Mouse (Mus musculus): ENCODE measurements at regions not wholly inside any gene's neighbourhood (a gene's known extent, or its start where the extent isn't known, plus 50 kb on each side); places are given as distances from the start of the nearest gene placed in this dataset.

DNA sequence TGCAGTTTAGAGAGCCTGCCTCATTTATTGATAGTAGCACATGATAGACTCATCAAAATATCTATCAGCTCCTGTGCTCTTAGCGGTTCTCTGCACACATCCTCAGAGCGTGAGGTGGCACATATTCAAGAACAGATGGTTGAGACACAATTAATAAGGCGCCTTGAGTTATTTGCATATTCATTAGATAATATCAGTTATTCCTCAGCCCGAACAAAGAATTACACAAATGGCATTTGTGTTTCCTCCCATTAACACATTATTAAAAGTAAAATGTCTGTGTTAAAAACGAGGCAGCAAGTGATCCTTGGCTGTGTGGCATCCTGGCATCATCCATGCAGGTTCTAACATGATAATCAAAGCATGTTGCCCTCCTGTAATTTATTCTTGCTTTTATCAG lies 243.0 kb downstream of the Dcdc2c start:
- no peak overlapping the region for H3K4me2 ChIP-seq
- WGBS: 31% methylated on average over 5 of the region's 5 CpGs
- peaks cover 3% of the 10 kb centered on the region; the same call in 1 of the 2 replicates for H3K4me1 ChIP-seq (replicated peaks)
- no peaks in the 10 kb centered on the region for H3K9me3 ChIP-seq
- H3K27ac ChIP-seq (replicated peaks): no peak overlapping the region
- no peak overlapping the region for H3K4me3 ChIP-seq
- no peaks in the 10 kb centered on the region for H3K27me3 ChIP-seq
- H3K36me3 ChIP-seq: no peaks in the 10 kb centered on the region
- no peak overlapping the region for H3K9ac ChIP-seq
- ATAC-seq (ENCODE audit: low FRiP score, low read depth): no peak

DNA sequence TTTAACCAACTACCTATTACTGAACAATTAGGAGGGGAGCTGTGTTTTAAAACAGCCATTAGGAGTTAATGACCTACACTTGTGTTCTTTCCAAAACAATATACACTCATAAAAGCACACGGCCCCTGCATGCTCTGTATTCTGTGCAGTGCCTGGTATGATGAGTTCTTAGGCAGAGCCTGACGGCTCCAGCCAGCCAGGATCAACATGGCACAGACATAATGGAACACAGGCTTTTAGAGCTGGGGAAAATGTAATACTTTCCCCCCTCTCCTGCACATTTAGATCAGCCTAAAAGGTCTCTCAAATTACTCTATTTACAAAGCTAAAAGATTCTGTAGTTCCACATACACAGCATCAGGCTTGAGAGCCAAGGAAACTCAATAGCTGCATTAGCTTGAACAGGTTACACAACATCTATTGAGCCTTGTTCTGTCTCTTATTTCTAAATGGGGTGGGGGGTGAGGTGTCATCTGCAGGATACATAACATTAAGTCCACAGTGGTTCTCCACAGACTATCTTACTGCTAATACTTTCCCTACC lies 250.1 kb downstream of the Dcdc2c start:
- no peak overlapping the region for H3K27ac ChIP-seq (replicated peaks)
- no peak overlapping the region for H3K4me2 ChIP-seq
- H3K36me3 ChIP-seq: no peaks in the 10 kb centered on the region
- H3K4me1 ChIP-seq (replicated peaks): no peaks in the 10 kb centered on the region
- no peaks in the 10 kb centered on the region for H3K27me3 ChIP-seq
- H3K9me3 ChIP-seq: no peaks in the 10 kb centered on the region
- no peak for ATAC-seq (ENCODE audit: low FRiP score, low read depth)
- WGBS: 56% methylated on average over 2 of the region's 2 CpGs
- no peak overlapping the region for H3K9ac ChIP-seq
- H3K4me3 ChIP-seq: no peak overlapping the region

DNA sequence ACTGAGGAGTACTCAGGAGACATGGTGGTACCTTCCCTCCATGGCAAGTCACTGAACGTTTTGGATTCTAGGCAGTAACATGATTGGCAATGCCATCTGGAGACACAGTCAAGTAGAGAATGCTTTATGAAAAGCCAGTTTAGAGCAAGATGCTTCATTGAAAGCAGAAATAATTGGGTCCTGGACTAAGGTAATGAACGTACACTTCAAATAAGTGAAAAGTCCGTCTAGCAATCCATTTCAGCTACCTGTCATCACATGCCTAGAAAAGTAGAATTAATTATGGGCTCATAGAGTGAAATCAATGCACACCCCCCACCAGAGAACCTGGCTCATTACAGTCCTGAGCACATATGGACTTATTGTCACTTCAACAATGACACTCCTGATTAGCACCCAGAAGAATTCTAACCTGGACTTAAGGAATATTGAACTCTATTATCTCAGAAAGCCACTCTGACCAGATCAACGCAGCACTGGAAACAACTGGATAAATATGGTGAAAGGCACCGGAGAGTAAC lies 263.8 kb downstream of the Dcdc2c start:
- Histone ChIP-seq H3K36me3 (no peaks in the 10 kb centered on the region), H3K4me1 (replicated peaks) (no peaks in the 10 kb centered on the region), H3K9me3 (no peaks in the 10 kb centered on the region), H3K27me3 (no peaks in the 10 kb centered on the region), H3K27ac (replicated peaks) (no peak overlapping the region), H3K4me2 (no peak overlapping the region), H3K4me3 (no peak overlapping the region), H3K9ac (no peak overlapping the region)
- WGBS: 71% methylated on average over 5 of the region's 5 CpGs
- no peak for ATAC-seq (ENCODE audit: low FRiP score, low read depth)

DNA sequence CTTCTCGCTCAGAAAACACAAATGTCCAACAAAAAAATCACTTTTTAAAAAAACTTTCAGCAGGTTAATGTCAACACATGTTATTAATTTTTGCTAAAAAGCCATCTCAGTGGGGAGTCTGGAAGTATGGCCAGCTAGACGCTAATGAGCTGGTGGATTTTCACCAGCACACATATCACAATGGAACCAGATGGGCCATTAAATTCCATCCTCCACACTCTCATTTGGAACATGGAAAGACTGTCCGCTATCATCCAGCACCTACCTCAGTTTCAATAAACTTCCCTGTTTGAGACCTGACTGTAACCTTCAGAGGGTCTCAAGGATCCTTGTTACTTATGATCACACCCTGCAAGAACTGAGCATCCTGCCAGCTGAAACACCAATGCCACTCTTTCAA lies 296.7 kb downstream of the Dcdc2c start:
- no peak overlapping the region for H3K27ac ChIP-seq (replicated peaks)
- no peak overlapping the region for H3K9ac ChIP-seq
- no peaks in the 10 kb centered on the region for H3K4me1 ChIP-seq (replicated peaks)
- ATAC-seq (ENCODE audit: low FRiP score, low read depth): no peak
- H3K36me3 ChIP-seq: no peaks in the 10 kb centered on the region
- no peak overlapping the region for H3K4me2 ChIP-seq
- H3K4me3 ChIP-seq: no peak overlapping the region
- H3K9me3 ChIP-seq: 0 out of 2 replicates have a peak, but pooled peaks cover 4% of the 10 kb centered on the region
- 62% methylated on average over 3 of the region's 3 CpGs for WGBS
- H3K27me3 ChIP-seq: no peaks in the 10 kb centered on the region

DNA sequence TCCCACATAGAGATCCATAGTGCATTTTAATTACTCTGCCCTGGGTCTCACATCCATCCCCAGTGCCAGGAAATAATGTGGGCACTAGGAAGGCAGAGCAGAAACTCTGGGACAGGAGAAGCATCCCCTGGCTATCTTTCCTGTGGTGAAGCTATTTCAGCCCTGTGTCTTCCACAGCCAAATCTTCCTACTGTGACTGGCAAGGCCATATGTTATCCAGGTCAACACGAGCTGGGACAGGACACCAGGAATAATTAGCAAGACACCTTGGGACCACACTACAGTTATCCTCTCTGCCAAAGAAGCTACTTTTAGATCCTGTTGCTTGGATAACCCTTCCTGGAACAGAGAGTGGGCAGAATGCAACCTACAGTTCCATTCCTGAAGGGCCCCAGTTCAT lies 301.7 kb downstream of the Dcdc2c start:
- no peak for ATAC-seq (ENCODE audit: low FRiP score, low read depth)
- Histone ChIP-seq H3K4me1 (replicated peaks) (no peaks in the 10 kb centered on the region), H3K36me3 (no peaks in the 10 kb centered on the region)

DNA sequence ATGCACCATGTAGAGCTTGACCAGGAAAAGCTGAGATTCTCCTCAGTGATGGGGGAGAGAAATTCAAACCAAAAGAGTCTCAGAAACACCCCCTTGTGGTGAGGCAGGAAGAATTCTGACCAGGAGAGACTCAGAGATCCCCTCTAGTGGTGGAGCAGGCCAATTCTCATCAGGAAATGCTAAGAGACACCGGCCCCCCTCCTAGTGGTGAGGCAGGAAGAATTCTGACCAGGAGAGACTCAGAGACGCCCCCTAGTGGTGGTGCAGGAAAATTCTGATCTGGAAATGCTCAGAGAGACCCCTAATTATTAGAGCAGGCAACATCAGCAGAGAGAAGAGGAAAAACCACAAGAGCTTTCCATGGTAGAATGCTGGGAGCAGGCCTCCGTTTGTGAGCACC lies 303.4 kb downstream of the Dcdc2c start:
- no peaks in the 10 kb centered on the region for H3K4me1 ChIP-seq (replicated peaks)
- no peaks in the 10 kb centered on the region for H3K27me3 ChIP-seq
- no peak for ATAC-seq (ENCODE audit: low FRiP score, low read depth)
- H3K27ac ChIP-seq (replicated peaks): no peak overlapping the region
- WGBS: 65% methylated on average over 3 of the region's 3 CpGs
- H3K4me3 ChIP-seq: no peak overlapping the region
- no peak overlapping the region for H3K9ac ChIP-seq
- no peaks in the 10 kb centered on the region for H3K9me3 ChIP-seq
- no peak overlapping the region for H3K4me2 ChIP-seq
- H3K36me3 ChIP-seq: no peaks in the 10 kb centered on the region

More for the DNA sequence above, 301.7 kb downstream of the Dcdc2c start:
- H3K27ac ChIP-seq (replicated peaks): no peak overlapping the region
- no peak overlapping the region for H3K9ac ChIP-seq
- H3K4me3 ChIP-seq: no peak overlapping the region
- no peaks in the 10 kb centered on the region for H3K27me3 ChIP-seq
- H3K4me2 ChIP-seq: no peak overlapping the region
- WGBS: 64% methylated on average over 1 of the region's 1 CpGs
- no peaks in the 10 kb centered on the region for H3K9me3 ChIP-seq

DNA sequence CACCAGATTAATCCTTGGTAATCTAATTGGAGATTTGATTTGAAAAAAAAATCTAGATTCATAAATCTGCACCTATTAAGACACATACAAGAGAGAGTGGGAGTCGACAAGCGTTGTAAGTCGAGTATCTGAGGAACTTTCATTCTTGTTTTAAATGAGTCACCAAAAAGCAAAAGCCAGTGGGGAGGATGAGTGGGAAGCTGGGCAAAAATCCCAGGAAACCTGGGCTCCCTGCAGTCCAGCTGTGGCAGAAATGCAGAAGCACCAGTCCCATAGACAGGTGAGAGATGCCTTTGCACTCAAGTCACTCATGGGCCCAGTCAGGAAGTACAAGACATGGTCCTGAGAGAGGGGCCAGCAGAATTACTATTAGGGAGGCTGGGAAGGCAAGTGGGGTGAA lies 303.9 kb downstream of the Dcdc2c start:
- no peak overlapping the region for H3K4me3 ChIP-seq
- H3K4me2 ChIP-seq: no peak overlapping the region
- WGBS: 90% methylated on average over 3 of the region's 3 CpGs
- no peaks in the 10 kb centered on the region for H3K9me3 ChIP-seq
- H3K4me1 ChIP-seq (replicated peaks): no peaks in the 10 kb centered on the region
- H3K9ac ChIP-seq: no peak overlapping the region
- no peak for ATAC-seq (ENCODE audit: low FRiP score, low read depth)
- H3K27me3 ChIP-seq: no peaks in the 10 kb centered on the region
- H3K36me3 ChIP-seq: no peaks in the 10 kb centered on the region
- H3K27ac ChIP-seq (replicated peaks): no peak overlapping the region

DNA sequence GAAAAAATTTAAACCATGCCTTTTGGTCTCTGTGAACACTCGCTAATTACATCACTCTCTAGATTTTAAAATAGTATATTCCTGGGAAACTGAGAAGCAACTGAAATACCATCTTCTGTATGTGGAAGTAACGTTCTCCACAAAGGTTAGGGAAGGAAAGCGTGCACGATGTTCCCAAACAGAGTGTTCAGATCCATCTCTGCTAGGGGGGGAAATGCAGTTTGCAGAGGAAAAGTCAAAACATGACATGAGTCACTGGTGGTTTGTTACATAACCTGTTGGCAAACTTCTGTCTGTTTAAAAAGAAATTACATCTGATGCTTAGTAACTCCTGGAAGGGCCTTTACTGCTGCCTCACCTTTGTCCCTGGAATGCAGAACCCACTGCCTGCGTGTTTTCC lies 314.2 kb downstream of the Dcdc2c start:
- Histone ChIP-seq H3K27ac (replicated peaks) (no peak overlapping the region), H3K4me1 (replicated peaks) (no peaks in the 10 kb centered on the region), H3K9ac (no peak overlapping the region), H3K4me2 (no peak overlapping the region), H3K36me3 (no peaks in the 10 kb centered on the region), H3K9me3 (no peaks in the 10 kb centered on the region), H3K4me3 (no peak overlapping the region), H3K27me3 (no peaks in the 10 kb centered on the region)
- WGBS: 86% methylated on average over 5 of the region's 5 CpGs
- no peak for ATAC-seq (ENCODE audit: low FRiP score, low read depth)

DNA sequence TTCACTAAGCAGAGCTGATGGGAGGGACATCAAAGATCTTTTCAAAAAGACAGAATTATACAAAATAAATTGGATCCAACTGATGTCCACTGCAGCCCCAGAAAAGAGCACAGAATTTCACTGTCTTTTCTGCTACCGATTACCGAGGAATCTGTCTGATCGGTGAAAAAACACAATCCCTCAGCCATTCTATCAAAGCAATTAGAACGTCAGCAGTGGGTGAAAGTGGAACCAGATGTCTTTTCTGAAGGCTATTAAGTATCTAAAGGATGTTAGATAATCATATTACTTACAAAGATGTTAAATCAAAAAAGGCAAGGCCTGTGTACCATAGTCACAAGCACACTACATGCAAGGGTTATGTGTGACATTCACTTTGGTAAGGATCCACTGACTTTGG lies 315.2 kb downstream of the Dcdc2c start:
- 59% methylated on average over 4 of the region's 4 CpGs for WGBS
- ATAC-seq (ENCODE audit: low FRiP score, low read depth): no peak

DNA sequence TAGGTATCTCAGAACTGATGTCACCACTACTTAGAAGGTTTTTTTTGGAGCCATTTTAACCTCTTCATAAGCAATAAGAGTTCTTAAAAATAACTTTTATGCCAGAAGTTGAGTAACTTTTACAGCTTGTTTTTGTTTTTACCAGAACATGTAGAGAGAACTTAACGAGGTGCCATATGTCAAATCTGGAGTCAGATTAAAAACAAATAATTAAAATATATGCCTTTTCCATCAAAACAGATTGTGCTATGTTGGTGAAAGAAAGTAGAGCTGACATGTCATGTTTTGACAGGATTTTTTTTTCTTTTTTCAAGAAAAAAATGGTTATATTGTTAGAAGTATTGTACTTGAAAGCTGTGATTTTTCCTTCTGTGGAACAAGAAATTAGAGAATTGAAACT lies 349.4 kb downstream of the Dcdc2c start:
- H3K4me3 ChIP-seq: no peak overlapping the region
- ATAC-seq (ENCODE audit: low FRiP score, low read depth): no peak
- WGBS: 87% methylated on average over 1 of the region's 1 CpGs
- H3K27ac ChIP-seq (replicated peaks): no peak overlapping the region
- no peaks in the 10 kb centered on the region for H3K9me3 ChIP-seq
- no peak overlapping the region for H3K4me2 ChIP-seq
- H3K9ac ChIP-seq: no peak overlapping the region
- H3K27me3 ChIP-seq: no peaks in the 10 kb centered on the region
- no peaks in the 10 kb centered on the region for H3K4me1 ChIP-seq (replicated peaks)
- no peaks in the 10 kb centered on the region for H3K36me3 ChIP-seq

More for the DNA sequence above, 315.2 kb downstream of the Dcdc2c start:
- H3K4me2 ChIP-seq: no peak overlapping the region
- no peak overlapping the region for H3K9ac ChIP-seq
- no peaks in the 10 kb centered on the region for H3K27me3 ChIP-seq
- no peaks in the 10 kb centered on the region for H3K36me3 ChIP-seq
- H3K4me3 ChIP-seq: no peak overlapping the region
- H3K4me1 ChIP-seq (replicated peaks): no peaks in the 10 kb centered on the region
- H3K27ac ChIP-seq (replicated peaks): no peak overlapping the region
- H3K9me3 ChIP-seq: no peaks in the 10 kb centered on the region

DNA sequence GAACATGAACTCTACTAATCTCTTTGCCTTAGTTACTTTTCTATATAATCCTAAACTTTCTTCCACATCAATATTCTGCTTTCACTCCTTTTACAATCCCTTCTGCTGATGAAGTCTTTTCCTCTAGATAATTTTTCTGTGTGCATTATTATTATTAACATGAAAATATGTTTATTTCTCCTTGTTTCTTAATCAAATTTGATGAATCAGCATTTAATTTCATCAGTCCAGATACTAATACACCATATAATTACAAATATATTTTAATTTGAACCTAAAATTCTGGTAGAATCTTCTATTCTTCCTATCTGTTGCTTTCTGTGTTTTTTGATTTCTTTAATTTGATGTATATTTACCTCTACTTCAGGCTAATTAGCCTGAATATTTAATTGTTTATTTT lies 365.5 kb downstream of the Dcdc2c start:
- no peak for ATAC-seq (ENCODE audit: low FRiP score, low read depth)
- H3K36me3 ChIP-seq: no peaks in the 10 kb centered on the region
- H3K9me3 ChIP-seq: no peaks in the 10 kb centered on the region
- H3K27me3 ChIP-seq: no peaks in the 10 kb centered on the region
- H3K9ac ChIP-seq: no peak overlapping the region
- no peak overlapping the region for H3K4me2 ChIP-seq
- H3K27ac ChIP-seq (replicated peaks): no peak overlapping the region
- H3K4me3 ChIP-seq: no peak overlapping the region
- H3K4me1 ChIP-seq (replicated peaks): no peaks in the 10 kb centered on the region

DNA sequence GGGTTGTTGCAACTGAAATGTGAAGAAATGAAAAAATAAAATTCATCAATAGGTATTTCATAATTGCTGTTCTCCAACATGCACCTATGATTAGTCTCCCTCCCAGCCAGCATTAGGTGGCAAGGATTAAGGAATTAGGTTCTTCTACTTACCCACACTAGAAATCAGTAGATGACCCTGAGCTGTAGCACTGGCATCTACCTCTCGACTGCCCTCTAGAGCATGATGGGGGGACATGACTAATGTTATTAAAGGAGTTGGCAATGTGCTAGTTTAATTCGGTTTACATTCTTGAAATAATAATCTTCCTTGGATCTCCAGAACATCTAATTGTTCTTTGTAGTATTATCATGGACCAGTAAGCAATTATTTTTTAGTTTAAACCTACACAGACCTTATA lies 370.9 kb downstream of the Dcdc2c start:
- Histone ChIP-seq H3K9me3 (no peaks in the 10 kb centered on the region), H3K4me1 (replicated peaks) (no peaks in the 10 kb centered on the region), H3K36me3 (no peaks in the 10 kb centered on the region), H3K27me3 (no peaks in the 10 kb centered on the region), H3K4me2 (no peak overlapping the region), H3K4me3 (no peak overlapping the region), H3K9ac (no peak overlapping the region), H3K27ac (replicated peaks) (no peak overlapping the region)
- no peak for ATAC-seq (ENCODE audit: low FRiP score, low read depth)
- 69% methylated on average over 2 of the region's 2 CpGs for WGBS

DNA sequence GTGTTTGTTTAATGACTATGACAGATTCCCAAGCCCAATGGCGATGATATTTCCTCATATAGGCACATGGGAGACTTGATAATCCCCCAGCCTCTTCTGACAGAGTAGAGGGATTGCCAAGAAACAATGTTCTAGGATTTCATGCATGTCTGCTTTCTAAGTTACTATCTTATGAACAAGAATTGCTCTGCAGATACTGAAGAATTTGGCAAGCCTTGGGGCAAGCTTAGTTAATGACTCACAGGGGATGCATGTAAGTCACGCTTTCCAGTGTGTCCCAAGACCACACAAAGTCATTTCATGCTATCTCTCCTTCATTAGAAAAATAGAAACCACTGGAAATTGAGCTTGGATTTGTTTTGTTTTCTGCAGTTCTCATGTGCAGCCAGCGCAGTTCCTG lies 376.2 kb downstream of the Dcdc2c start:
- H3K4me1 ChIP-seq (replicated peaks): no peaks in the 10 kb centered on the region
- H3K36me3 ChIP-seq: no peaks in the 10 kb centered on the region
- H3K9ac ChIP-seq: no peak overlapping the region
- no peak overlapping the region for H3K27ac ChIP-seq (replicated peaks)
- H3K9me3 ChIP-seq: no peaks in the 10 kb centered on the region
- no peak overlapping the region for H3K4me3 ChIP-seq
- WGBS: 68% methylated on average over 3 of the region's 3 CpGs
- H3K27me3 ChIP-seq: no peaks in the 10 kb centered on the region
- no peak overlapping the region for H3K4me2 ChIP-seq
- no peak for ATAC-seq (ENCODE audit: low FRiP score, low read depth)
